8 mouse cellular contexts compared by ENCODE assay signal in the genomic region with DNA sequence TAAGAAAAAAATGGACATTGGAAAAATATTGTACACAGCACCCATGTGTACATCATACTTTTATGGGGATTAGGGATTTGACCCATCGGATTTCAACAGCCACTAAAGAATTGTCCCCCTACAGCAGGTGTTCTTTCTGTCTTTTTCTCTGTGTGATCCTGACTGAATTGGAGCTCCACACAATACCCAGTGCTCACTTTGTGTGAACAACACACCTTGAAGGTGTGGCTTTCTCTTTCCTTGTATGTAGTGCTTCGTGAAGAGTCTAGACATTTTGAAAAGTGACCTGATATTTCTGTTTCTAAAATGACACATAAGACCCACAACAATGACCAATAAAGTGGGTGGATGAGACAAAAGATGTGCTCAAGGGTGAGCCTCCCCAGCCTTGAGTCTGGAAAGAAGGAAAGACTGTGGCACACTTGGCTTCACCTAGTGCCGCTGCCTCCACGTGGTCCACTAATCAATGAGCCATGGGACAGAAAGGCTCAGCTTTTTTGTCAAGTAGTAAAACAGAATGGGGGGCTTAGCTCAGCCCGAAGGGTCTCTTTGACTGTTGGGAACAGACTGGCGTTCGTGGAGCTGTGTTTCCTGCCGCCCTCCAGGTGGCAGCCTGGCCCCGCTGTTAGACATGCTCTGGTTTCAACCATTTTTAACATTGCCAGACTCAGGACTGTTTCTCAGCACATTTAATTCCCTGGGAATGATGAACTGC. TPM values are rescaled to one million over a fixed set of nuclear protein-coding genes. Genes with fewer than 3 reads are reported as not detected.
DNase-seq lines count a peak whose midpoint lies in the region; ATAC-seq lines count a peak whose summit lies in the region.

No protein-coding gene starts in this region.

- no peak overlapping the region for H3K4me2 ChIP-seq in forebrain, embryonic 14.5 days (ENCODE audit: low read length)

- no peak overlapping the region for H3K9ac ChIP-seq in forebrain, embryonic 14.5 days (ENCODE audit: low read length)

- H3K27ac ChIP-seq in forebrain, embryonic 14.5 days (ENCODE audit: low read depth, low read length), result no peak overlapping the region; the same call in 1 of the 2 replicates

- WGBS in forebrain, embryonic 14.5 days, result 14% methylated on average over 9 of the region's 9 CpGs

- H3K27me3 ChIP-seq in forebrain, embryonic 14.5 days (replicated peaks; ENCODE audit: control insufficient read depth, insufficient read depth, low read length), result no peaks in the 10 kb centered on the region

- peak; percentile 76; the same call in 1 of the 2 replicates for ATAC-seq in cerebellum, adult (ENCODE audit: insufficient number of reproducible peaks, low FRiP score, low TSS enrichment)
- peak; percentile 92 for ATAC-seq in forebrain, embryonic 14.5 days
- no peak for ATAC-seq in activated CD4-positive, CD25-positive, alpha-beta regulatory T cell, adult 4 months

- no peaks in the 10 kb centered on the region for H3K36me3 ChIP-seq in forebrain, embryonic 14.5 days (ENCODE audit: control insufficient read depth, insufficient read depth, low read length)

- H3K4me1 ChIP-seq in forebrain, embryonic 14.5 days (ENCODE audit: control insufficient read depth, insufficient read depth, low read length), result peaks cover 6% of the 10 kb centered on the region

- peak; percentile 68 for DNase-seq in Muller cell, postnatal 12 days (ENCODE audit: inconsistent ontology term)
- DNase-seq in forebrain, embryonic 14.5 days (ENCODE audit: low spot score), result peak; percentile 87
- DNase-seq in heart, postnatal 4 days, result peak; percentile 76
- peak; percentile 18 for DNase-seq in layer of hippocampus, adult 9-11 months
- DNase-seq in lung, postnatal 36 days, result peak; percentile 49
- peak; percentile 27 to 34 for DNase-seq in right cerebral cortex, postnatal 36 days (ENCODE audit: low spot score in 2 of 2)

- H3K9me3 ChIP-seq in forebrain, embryonic 14.5 days (replicated peaks; ENCODE audit: control insufficient read depth, low read length), result no peaks in the 10 kb centered on the region

- no peak overlapping the region for H3K4me3 ChIP-seq in forebrain, embryonic 14.5 days (ENCODE audit: low read depth, low read length)

RNA-seq across cellular contexts. Expression of a gene that starts 10.9 kb away (rescaled TPM):
- polyA plus RNA-seq in forebrain, embryonic 14.5 days (2014; fragmentation: Nextera tagmentation; extraction: Ambion mirVana), result 15.7 and 19.0 TPM in 2 replicates
- 10 to 100 TPM; 42.9 to 46.6 TPM for total RNA-seq in heart, postnatal 4 days (2021)
- 1 to 10 TPM in 1 of 2 experiments, under 1 TPM in 1; 0.95 to 1.5 TPM for polyA plus RNA-seq in activated CD4-positive, CD25-positive, alpha-beta regulatory T cell, adult 4 months (2017; shearing (Covaris generic))

Comparison
In these comparisons a context has a peak if more than half of its experiments do, and no peak if none do; other contexts are left out.
1. DNase-seq: peak in every context shown above with its lines; median percentile 87 in forebrain, embryonic 14.5 days; 76 in heart, postnatal 4 days; 68 in Muller cell, postnatal 12 days; 49 in lung, postnatal 36 days; 30 in right cerebral cortex, postnatal 36 days; 18 in layer of hippocampus, adult 9-11 months.